Mouse (Mus musculus) frontal cortex, postnatal 36 days (tissue): Measurements from ENCODE around the gene Sfxn5.

Source experiments
- DNase-seq, 2 experiments: peaks; one replicate each; pipeline ENCODE4 v3.0.0; 2022; ENCODE audit warnings: low spot score in 2 of 2

The Sfxn5 gene

DNA sequence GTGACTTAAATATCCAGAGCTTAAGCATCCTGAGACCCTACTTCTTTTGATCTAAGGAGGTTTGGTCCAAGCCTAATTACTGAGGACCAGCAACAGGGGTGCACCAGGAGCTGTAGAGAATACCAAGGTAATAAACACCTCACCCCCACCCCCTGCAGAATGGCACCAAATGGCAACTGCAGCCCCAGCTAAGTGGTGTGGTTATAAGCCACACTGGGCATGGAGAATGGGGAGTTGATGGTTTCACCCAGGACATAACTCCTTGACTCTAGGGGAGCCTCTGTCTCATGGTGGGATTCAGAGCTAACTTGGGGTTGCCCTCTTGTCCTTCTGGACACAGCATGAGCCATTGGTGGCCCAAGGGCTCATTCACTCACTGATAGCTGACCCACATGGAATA lies 1.0 kb upstream of the Sfxn5 start:
- DNase-seq, result no peak

DNA sequence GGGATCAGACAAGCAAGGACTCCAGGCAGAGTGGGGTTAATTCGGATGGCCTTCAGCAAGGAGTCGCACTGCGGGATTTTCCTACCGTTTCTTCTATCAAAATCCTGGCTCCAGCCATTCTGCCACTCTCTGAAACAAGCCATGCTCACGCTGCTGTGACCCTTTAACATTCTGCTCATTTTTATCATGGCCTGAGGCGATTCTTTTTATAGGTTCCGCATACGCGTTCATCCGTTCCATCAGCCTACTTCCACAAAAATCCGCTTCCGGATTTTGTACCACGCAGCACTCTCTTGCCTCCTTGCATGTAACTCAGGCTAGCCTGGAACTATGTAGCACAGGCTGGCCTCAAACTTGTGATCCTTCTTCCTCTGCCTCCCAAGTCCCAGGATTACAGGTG lies 510 bp upstream of the Sfxn5 start:
- no peak for DNase-seq

DNA sequence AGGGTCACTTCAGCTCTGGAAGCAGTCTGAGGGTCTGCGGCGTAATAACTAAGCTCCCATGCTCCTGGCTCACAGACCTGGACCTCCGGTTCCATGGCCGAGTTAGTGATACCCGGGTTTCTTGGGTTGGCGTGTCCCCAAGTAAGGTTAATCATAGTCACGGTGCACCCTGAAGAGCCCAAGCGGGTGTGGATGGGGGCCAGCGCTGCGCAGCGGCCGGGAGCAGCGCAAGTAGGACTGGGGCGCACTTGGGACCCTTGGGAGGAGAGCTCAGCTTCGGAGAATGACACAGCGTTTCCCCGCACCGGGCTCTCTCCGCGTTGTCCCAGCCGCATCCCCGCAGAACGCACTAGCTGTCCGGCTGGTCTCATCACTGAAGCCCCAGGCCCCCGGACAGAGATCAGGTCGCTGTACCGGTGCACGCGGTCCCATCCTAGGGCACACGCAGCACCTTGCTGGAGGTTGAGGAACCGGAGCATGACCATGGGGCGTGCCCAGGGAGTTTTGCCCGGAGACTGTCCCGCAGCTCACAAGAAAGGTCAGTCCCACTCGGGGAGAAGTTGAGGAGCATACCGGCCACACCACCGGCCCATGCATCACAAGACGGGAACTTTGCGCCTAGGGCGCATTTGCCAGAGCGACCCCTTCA lies 747 bp downstream of the Sfxn5 start:
- peak in 1 of 2 experiments; percentile 39 for DNase-seq

GRCm38 (mm10) chr6:85331736-85332135 lies 1.5 kb downstream of the Sfxn5 start:
- DNase-seq, result no peak

DNA sequence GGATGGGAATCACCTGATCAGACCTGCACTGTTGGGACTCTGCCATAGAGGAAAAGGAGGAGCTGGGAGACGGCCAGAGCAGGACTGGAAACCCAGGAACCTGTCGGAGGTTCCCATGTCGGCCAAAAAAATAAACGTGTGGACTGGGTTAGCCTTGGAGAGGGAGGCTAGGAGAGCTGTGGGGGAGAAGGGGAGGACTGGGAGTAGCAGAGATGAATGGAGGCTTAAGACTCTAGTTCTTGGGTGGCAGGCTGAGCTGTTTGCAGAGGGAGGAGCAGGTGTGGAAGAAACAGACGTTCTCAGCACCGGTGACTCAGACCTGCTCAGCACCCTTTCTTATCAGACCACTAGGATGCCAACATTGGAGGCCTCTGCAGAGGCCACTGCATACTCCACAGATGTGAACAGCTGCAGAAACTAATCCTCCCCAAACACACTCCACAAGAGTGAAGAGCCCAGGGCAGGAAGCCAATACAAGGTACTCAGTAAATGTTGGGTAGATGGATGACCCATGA lies 1.9 kb downstream of the Sfxn5 start:
- DNase-seq, result no peak

DNA sequence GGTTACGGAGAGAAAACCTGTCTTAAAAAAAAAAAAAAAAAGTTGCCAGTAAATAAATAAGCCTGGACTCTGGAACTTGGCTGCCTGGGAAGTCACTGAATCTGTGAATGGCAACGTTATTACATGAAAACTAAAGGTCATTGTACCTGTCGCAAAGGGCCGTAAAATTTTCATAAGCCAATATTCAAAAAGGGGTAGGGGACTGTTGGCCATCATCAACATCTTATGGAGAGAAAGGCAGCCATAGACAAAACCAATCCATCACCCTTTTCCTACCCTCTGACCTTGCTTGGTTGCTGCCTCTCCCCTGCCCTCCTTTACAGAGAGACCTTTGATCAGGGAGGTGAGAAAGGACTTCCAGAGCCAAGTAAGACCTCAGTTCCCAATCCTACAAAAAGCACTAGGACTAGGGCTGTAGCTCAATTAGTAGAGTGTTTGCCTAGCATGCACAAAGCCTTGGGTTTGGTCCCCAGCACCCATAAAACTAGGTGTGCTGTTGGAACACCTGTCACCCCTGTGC lies 3.5 kb downstream of the Sfxn5 start:
- no peak for DNase-seq

DNA sequence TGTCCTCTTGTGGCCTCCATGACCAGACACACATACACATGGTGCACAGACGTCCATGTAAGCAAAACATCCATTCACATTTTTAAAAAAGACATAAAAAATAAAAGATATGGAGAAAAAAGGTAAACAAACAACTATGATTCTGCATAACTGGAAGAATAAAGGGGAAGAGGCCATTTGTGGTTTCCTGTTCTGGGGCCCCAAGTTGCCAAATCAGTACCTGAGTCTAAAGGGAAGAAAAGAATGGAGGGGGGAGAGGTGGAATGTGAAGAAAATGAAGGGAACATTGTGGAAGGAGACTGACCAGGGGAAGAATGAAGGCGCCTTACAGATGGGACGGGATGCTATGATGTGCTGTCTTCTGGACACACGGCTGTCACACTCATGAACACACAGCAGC lies 6.7 kb downstream of the Sfxn5 start:
- DNase-seq, result no peak

DNA sequence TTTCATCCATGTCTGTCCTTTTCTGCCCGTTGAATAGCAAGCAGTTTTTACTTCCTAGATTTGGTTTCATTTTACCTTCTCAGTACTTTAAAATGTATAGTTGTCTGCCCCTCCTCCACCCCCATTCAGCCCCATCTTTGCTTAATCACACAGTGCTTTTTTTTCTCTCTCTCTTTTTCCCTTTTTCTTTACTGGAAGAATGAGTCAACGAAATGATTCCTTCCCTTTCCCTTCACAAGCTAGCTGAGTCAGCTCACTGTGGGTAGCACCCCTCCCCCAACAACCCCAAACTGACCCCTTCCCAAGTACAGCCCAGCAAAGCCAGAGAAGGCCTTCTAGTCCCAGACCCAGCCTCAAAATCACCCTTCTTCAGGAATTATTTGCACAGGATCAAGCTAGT lies 8.1 kb downstream of the Sfxn5 start:
- DNase-seq, result no peak

- peak in 1 of 2 experiments; percentile 58 for DNase-seq
These were observed 12.8 kb downstream of the Sfxn5 start for GRCm38 (mm10) chr6:85320445-85320866.

GRCm38 (mm10) chr6:85316211-85316610 lies 17.0 kb downstream of the Sfxn5 start:
- no peak for DNase-seq

- DNase-seq, result no peak
These were observed 19.0 kb downstream of the Sfxn5 start for GRCm38 (mm10) chr6:85314064-85314798.

DNA sequence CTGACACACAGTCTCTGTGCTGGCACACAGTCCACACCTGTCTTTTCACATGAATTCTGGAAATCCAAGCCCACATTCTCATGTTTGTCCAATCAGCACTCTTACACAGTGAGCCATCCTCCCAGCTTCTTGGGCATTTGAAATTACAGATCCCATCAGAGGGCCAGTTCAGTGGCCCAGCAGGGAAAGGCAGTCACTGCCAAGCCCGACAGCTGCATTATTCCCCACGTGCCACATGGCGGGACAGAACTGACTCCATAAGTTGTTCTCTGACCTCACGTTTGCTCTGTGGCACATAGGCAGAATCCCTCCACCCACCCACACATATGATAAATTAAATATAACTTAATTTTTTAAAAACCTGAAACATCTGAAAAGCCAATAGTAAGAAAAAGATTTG lies 25.3 kb downstream of the Sfxn5 start:
- no peak for DNase-seq

- DNase-seq, result no peak
These were observed 26.8 kb downstream of the Sfxn5 start for GRCm38 (mm10) chr6:85306375-85306774.

GRCm38 (mm10) chr6:85305826-85306225 lies 27.4 kb downstream of the Sfxn5 start:
- no peak for DNase-seq

- DNase-seq, result no peak
These were observed 28.3 kb downstream of the Sfxn5 start for GRCm38 (mm10) chr6:85304966-85305365.

GRCm38 (mm10) chr6:85302326-85303055 lies 30.7 kb downstream of the Sfxn5 start:
- DNase-seq, result peak; percentile 50 to 71

DNA sequence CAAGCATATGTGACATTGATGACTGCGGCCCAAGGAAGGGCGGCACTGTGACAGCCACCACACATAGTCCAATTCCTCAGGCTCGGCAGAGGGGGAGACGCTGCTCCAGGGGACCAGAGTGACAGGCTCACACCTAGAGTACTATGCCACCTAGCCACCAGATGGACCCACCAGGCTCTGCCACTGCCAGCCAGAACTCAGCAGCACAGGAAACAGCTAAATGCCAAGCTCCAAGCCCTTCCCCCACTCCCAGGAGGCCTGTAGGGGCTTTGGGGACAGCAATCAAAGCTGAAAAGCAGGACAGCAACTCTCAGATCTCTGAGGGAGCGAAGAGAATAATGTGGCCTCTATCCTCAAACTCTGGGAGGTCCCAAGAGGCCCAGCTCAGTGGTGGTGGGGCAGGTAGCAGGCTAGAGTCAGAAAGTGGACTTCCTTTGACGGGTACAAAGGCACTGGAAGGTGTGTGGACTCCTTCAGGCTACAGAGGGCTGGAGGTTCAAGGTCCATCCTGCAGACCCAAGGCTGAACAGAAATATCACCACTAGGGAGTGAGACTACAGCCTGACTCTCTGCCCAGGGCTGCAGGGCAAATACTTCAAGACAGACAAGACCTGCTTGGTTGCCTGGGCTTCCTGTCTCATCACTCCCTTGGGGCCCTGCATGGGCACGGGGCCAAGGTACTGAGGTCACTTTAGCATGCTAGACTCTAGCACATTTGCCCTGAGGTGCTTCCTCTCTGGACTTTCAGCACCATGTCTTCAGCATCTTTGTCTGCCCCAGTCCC lies 37.6 kb downstream of the Sfxn5 start:
- DNase-seq, result no peak

GRCm38 (mm10) chr6:85294004-85294379 lies 39.2 kb downstream of the Sfxn5 start:
- DNase-seq, result no peak

DNA sequence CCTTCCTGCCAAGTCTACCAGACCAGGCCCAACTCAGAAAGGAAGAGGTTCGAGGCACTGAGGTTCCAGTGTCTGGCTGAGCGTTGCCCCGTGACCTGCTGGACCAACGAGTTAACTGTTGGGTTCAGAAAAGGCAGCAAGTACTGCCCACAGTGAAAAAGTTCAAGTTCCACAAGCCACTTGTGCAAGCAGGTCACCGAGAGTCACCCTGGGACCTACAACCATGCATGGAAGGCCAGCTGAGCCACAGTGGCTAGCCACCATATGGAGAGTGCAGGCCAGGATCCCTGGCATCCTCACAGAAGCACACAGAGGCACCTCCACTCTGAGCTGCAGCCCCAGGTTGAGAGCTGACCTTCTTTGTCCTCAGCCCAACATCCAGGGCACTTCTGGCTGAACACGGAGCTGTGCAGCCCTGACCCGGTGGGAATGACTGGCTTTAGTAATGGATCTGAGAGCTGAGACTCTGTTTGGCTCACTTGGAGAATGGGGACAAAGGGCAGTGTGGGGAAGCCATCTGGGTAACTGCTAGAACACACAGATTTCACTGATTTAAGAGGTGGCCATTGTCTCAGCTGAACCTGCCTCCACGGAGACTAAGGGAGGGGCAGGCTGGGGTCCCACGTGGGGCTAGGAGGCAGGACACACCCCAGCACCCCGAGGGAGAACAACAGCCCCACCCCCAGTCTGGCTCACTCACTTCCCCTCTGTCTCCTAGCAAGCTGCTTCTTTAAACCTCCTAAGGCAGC lies 39.8 kb downstream of the Sfxn5 start:
- no peak for DNase-seq

DNA sequence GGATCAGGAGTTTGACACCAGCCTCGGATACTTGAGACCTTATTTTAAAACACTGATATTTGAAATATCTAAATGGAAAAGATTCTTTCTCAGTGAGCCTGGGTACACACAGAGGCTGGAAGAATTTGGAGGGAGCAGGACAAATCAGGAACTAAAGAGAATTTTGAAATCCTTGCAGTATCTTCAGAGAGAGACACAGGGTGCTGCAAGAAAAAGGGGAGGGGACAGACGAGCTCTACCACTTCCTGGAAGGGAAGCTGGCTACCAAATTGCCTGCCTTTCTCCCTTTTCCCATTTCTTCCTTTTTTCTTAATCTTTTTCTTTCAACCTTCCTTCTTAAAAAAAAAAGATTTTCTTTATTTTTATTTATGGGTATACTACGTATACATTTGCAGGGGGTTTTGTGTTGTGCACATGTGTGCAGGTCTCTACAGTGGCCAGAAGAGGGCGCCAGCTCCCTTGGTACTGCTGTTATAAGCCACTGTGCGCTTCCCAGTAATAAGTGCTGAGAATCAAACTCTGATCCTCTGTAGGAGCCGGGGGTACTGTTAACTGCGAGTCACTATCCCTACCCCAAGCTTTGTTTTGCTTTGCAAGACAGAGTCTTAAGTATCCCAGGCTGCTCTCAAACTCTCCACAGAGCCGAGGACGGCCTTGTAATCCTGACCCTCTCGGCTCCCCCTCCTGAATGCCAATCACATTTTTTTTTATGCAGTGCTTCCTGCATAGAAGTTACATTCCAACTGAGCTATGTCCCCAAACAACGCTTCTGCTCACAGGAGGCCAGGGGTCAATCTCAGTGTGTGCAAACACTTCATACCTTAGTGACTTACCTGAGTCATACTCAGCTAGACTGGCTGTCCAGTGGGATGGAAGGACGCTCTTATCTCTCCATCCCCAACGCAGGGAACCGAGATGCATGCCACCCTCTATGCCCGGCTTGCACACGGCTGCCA lies 42.1 kb downstream of the Sfxn5 start:
- no peak for DNase-seq
